Mouse (Mus musculus): ENCODE measurements at regions not wholly inside any gene's neighbourhood (a gene's known extent, or its start where the extent isn't known, plus 50 kb on each side); places are given as distances from the start of the nearest gene placed in this dataset.
"Not testable (repeated sequence)": the region's sequence is repeated elsewhere in the genome, so short reads cannot be mapped to it uniquely, and the experiment has no call there.

- no peak overlapping the region for H3K27ac ChIP-seq (ENCODE audit: low read length)
- H3K4me3 ChIP-seq (replicated peaks; ENCODE audit: low read length): no peak overlapping the region
- H3K9me3 ChIP-seq (replicated peaks; ENCODE audit: control insufficient read depth, low read length): no peaks in the 10 kb centered on the region
- WGBS: 70% methylated on average over 3 of the region's 3 CpGs
- no peaks in the 10 kb centered on the region for H3K36me3 ChIP-seq (ENCODE audit: control insufficient read depth, insufficient read depth, low read length)
- no peak overlapping the region for H3K9ac ChIP-seq (ENCODE audit: low read length)
- no peaks in the 10 kb centered on the region for H3K27me3 ChIP-seq (ENCODE audit: control insufficient read depth, insufficient read depth, low read length)
- H3K4me1 ChIP-seq (ENCODE audit: control insufficient read depth, insufficient read depth, low read length): no peaks in the 10 kb centered on the region
- ATAC-seq (ENCODE audit: insufficient read depth, low FRiP score): no peak
- no peak overlapping the region for H3K4me2 ChIP-seq (ENCODE audit: low read depth, low read length)
Observed at GRCm38 (mm10) chr4:22787866-22788265, 299.7 kb upstream of the Pou3f2 start.

GRCm38 (mm10) chr4:22763026-22763425 lies 274.9 kb upstream of the Pou3f2 start:
- WGBS: 90% methylated on average over 4 of the region's 4 CpGs
- ATAC-seq (ENCODE audit: insufficient read depth, low FRiP score); H3K4me1 ChIP-seq (ENCODE audit: control insufficient read depth, insufficient read depth, low read length); H3K27ac ChIP-seq (ENCODE audit: low read length); H3K27me3 ChIP-seq (ENCODE audit: control insufficient read depth, insufficient read depth, low read length); H3K9me3 ChIP-seq (replicated peaks; ENCODE audit: control insufficient read depth, low read length); H3K9ac ChIP-seq (ENCODE audit: low read length); H3K36me3 ChIP-seq (ENCODE audit: control insufficient read depth, insufficient read depth, low read length); H3K4me2 ChIP-seq (ENCODE audit: low read depth, low read length); H3K4me3 ChIP-seq (replicated peaks; ENCODE audit: low read length): not testable (repeated sequence)

Data from stomach, embryonic 16.5 days (tissue).